Mouse (Mus musculus) liver, embryonic 14.5 days (tissue): ENCODE data around the gene Fnbp4.

Source experiments
- CTCF ChIP-seq: IDR thresholded peaks from 2 replicates; pipeline ENCODE4 v1.5.1; 2016; ENCODE audit warnings: antibody characterized with exemption, low read depth, control low read depth
- EP300 ChIP-seq: IDR thresholded peaks from 2 replicates; pipeline ENCODE4 v1.6.1; 2016; ENCODE audit warnings: antibody characterized with exemption, low read depth

DNA sequence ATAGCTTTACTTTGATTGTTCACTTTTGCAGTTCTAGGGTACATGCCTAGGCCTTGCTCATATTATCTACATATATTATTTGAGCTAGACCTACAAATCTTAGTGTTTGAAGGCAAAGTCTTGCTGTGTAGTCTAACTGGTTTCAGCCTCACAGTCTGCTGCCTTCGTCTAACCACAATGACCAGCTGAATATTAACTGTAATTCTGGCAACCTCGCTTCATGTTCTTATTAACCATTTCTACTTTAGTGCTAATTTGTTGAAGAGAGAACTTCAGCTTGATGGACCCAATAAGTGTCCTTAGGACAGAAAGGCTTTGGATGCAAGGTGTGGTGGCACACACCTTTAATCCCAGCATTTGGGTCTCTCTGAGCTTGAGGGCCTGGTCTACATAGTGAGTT, 43.0 kb downstream of the Fnbp4 start:
- TF ChIP-seq CTCF (no peak), EP300 (no peak)
